Mouse (Mus musculus): Measurements from ENCODE around the gene Tex13c2. TPM values are rescaled to one million over a fixed set of nuclear protein-coding genes. Genes with fewer than 3 reads are reported as not detected.

Gene Tex13c2
- polyA plus RNA-seq, 1 experiment from 2014 or later = not detected

DNA sequence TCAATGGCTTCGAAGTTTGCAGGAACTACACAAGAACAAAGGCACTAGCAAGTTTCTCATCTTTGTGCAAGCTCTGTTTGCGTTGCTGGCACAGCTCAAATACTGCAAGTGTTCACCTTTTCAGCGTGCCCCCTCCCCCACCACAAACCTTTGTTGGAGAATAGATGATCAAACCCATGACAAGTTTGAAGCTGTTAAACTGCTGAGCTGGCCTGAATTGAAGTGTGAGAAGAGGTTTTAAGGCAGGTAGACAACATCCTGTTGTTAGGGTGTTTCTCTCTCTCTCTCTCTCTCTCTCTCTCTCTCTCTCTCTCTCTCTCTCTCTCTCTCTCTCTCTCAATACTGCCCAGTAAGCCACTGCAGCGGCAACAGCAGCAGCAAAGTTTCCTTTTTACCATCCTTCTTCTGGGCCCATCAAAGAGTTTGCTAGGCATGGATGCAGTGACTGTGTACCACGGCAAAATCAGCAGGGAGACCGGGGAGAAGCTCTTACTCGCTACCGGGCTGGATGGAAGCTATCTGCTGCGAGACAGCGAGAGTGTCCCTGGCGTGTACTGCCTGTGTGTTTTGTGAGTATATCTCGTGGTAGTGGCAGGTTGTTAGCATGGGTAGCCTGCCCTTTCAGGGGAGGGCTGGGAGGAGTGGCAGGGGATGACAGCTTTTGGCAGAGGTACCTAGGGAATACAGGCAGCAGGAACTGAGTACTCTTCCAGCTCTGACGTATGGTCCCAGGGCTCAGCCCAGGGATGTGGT is 13.0 kb downstream of the Tex13c2 start, which contains the start of gene Sh2d1a:
TSS of gene Sh2d1a (plus strand) at position 163 of the 753 bp plus-strand sequence.
- Histone ChIP-seq H3K4me1 (ENCODE audit: insufficient read depth, low read depth, low read length) (no peaks in the 10 kb centered on the region), H3K36me3 (ENCODE audit: insufficient read depth, low read length) (no peaks in the 10 kb centered on the region), H3K27me3 (replicated peaks; ENCODE audit: insufficient read depth, low read length) (no peaks in the 10 kb centered on the region), H3K4me2 (replicated peaks; ENCODE audit: low read depth, low read length) (no peak within 1 kb of the TSS), H3K4me3 (ENCODE audit: low read depth, low read length) (no peak within 1 kb of the TSS), H3K9ac (replicated peaks; ENCODE audit: low read depth) (no peak within 1 kb of the TSS), H3K27ac (ENCODE audit: low read length) (no peak within 1 kb of the TSS), H3K9me3 (ENCODE audit: low read length) (no peaks in the 10 kb centered on the region)
- 67% methylated on average over 13 of the region's 13 CpGs for WGBS
- DNase-seq (ENCODE audit: low spot score) (no peak), ATAC-seq (no peak)
- TF ChIP-seq CTCF (IDR thresholded peaks at IDR 0.05) (no peak), EP300 (IDR thresholded peaks at IDR 0.05) (no peak)

DNA sequence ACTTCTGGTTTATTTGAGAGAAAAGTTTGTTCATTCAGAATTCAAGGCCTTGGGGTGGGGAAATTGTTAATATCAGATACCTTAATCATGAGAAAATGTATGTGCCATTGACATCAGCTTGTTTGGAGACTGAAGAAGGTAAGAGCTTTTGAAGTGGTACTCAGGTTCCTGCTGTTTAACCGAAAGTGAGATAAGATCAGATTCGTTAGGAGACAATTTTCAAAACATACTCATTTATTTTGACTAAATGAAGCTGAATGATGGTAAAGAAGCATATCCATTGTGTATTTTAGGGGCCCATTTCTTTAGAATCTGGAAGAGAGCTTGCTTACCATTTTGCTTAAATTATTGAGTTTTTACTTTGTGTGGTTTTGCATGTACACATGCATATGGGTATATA is 21.6 kb downstream of the Tex13c2 start:
- TF ChIP-seq CTCF (IDR thresholded peaks at IDR 0.05) (no peak), EP300 (IDR thresholded peaks at IDR 0.05) (no peak)
- ATAC-seq (no peak), DNase-seq (ENCODE audit: low spot score) (no peak)
- 41% methylated on average over 2 of the region's 2 CpGs for WGBS
- Histone ChIP-seq H3K4me2 (replicated peaks; ENCODE audit: low read depth, low read length) (no peak overlapping the region), H3K9ac (replicated peaks; ENCODE audit: low read depth) (no peak overlapping the region), H3K36me3 (ENCODE audit: insufficient read depth, low read length) (no peaks in the 10 kb centered on the region), H3K4me1 (ENCODE audit: insufficient read depth, low read depth, low read length) (no peaks in the 10 kb centered on the region), H3K27ac (ENCODE audit: low read length) (no peak overlapping the region), H3K4me3 (ENCODE audit: low read depth, low read length) (no peak overlapping the region), H3K9me3 (ENCODE audit: low read length) (no peaks in the 10 kb centered on the region), H3K27me3 (replicated peaks; ENCODE audit: insufficient read depth, low read length) (no peaks in the 10 kb centered on the region)

- ATAC-seq (no peak), DNase-seq (ENCODE audit: low spot score) (no peak)
These were observed 23.1 kb downstream of the Tex13c2 start for GRCm38 (mm10) chrX:42512567-42512966.

DNA sequence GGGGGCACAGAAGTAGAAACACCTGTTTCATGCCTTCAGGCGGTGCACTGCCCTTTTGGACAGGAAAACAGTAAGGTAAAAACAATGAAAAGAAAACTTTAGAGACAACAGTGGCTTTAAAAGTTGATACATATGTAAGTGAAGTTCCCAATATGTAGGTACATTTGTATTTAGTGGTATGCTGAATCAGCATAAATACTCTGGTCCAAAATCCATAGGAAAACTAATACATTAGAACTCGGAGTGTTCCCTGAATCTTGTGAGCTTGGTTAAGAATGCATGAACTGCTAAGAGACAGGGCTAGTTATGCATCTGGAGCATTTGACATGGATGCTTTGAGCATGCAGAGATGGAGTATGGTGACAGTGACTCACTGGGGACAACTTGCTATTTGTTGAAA is 33.4 kb downstream of the Tex13c2 start:
- TF ChIP-seq EP300 (IDR thresholded peaks at IDR 0.05) (no peak), CTCF (IDR thresholded peaks at IDR 0.05) (no peak)
- DNase-seq (ENCODE audit: low spot score) = no peak
- H3K4me1 ChIP-seq (ENCODE audit: insufficient read depth, low read depth, low read length) = no peaks in the 10 kb centered on the region
- H3K36me3 ChIP-seq (ENCODE audit: insufficient read depth, low read length) = no peaks in the 10 kb centered on the region
- H3K9me3 ChIP-seq (ENCODE audit: low read length) = no peaks in the 10 kb centered on the region
- no peak overlapping the region for H3K4me2 ChIP-seq (replicated peaks; ENCODE audit: low read depth, low read length)
- H3K9ac ChIP-seq (replicated peaks; ENCODE audit: low read depth) = no peak overlapping the region
- ATAC-seq = no peak
- H3K27me3 ChIP-seq (replicated peaks; ENCODE audit: insufficient read depth, low read length) = no peaks in the 10 kb centered on the region
- no peak overlapping the region for H3K4me3 ChIP-seq (ENCODE audit: low read depth, low read length)
- WGBS = 73% methylated on average over 2 of the region's 2 CpGs
- no peak overlapping the region for H3K27ac ChIP-seq (ENCODE audit: low read length)

More at GRCm38 (mm10) chrX:42512567-42512966, 23.1 kb downstream of the Tex13c2 start:
- no peaks in the 10 kb centered on the region for H3K4me1 ChIP-seq (ENCODE audit: insufficient read depth, low read depth, low read length)
- no peaks in the 10 kb centered on the region for H3K9me3 ChIP-seq (ENCODE audit: low read length)
- H3K4me3 ChIP-seq (ENCODE audit: low read depth, low read length) = no peak overlapping the region
- H3K27ac ChIP-seq (ENCODE audit: low read length) = no peak overlapping the region
- no peak overlapping the region for H3K9ac ChIP-seq (replicated peaks; ENCODE audit: low read depth)
- H3K4me2 ChIP-seq (replicated peaks; ENCODE audit: low read depth, low read length) = no peak overlapping the region
- no peaks in the 10 kb centered on the region for H3K27me3 ChIP-seq (replicated peaks; ENCODE audit: insufficient read depth, low read length)
- peak; percentile 46; the same call in 1 of the 2 replicates for TF ChIP-seq CTCF (IDR thresholded peaks at IDR 0.05)
- TF ChIP-seq EP300 (IDR thresholded peaks at IDR 0.05) = no peak
- no peaks in the 10 kb centered on the region for H3K36me3 ChIP-seq (ENCODE audit: insufficient read depth, low read length)

DNA sequence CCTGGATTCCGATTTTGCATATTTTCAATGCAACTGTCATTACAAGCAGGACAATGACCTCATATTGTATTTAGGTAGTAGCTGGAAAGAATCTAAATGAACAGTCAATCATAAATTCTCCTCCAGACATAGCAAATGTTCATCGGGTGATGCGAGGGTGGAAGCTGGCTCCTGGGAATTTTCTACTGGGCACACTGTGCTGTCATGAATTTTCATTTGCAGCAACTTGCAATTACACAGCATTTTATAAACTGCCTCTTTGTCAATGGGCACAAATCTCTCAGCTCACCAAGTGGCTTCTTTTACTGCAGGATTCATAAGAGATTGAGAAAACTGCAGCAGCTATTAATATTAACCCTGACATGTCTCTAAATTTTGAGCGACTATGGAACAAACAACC is 41.2 kb downstream of the Tex13c2 start:
- ATAC-seq (no peak), DNase-seq (ENCODE audit: low spot score) (no peak)
- whole genome bisulfite sequencing = 86% methylated on average over 4 of the region's 4 CpGs
- Histone ChIP-seq H3K27ac (ENCODE audit: low read length) (no peak overlapping the region), H3K9ac (replicated peaks; ENCODE audit: low read depth) (no peak overlapping the region), H3K4me1 (ENCODE audit: insufficient read depth, low read depth, low read length) (no peaks in the 10 kb centered on the region), H3K36me3 (ENCODE audit: insufficient read depth, low read length) (no peaks in the 10 kb centered on the region), H3K9me3 (ENCODE audit: low read length) (no peaks in the 10 kb centered on the region), H3K4me3 (ENCODE audit: low read depth, low read length) (no peak overlapping the region), H3K4me2 (replicated peaks; ENCODE audit: low read depth, low read length) (no peak overlapping the region), H3K27me3 (replicated peaks; ENCODE audit: insufficient read depth, low read length) (no peaks in the 10 kb centered on the region)
- no peak for TF ChIP-seq EP300 (IDR thresholded peaks at IDR 0.05)
- TF ChIP-seq CTCF (IDR thresholded peaks at IDR 0.05) = no peak

- no peaks in the 10 kb centered on the region for H3K36me3 ChIP-seq (ENCODE audit: insufficient read depth, low read length)
- no peaks in the 10 kb centered on the region for H3K9me3 ChIP-seq (ENCODE audit: low read length)
- WGBS = 26% methylated on average over 3 of the region's 3 CpGs
- peak overlapping the region; percentile 16 for H3K4me3 ChIP-seq (ENCODE audit: low read depth, low read length)
- DNase-seq (ENCODE audit: low spot score) = peak; percentile 44
- no peaks in the 10 kb centered on the region for H3K4me1 ChIP-seq (ENCODE audit: insufficient read depth, low read depth, low read length)
- peak overlapping the region; percentile 23; the same call in 1 of the 2 replicates for H3K27ac ChIP-seq (ENCODE audit: low read length)
- H3K4me2 ChIP-seq (replicated peaks; ENCODE audit: low read depth, low read length) = peak overlapping the region; percentile 38
- TF ChIP-seq CTCF (IDR thresholded peaks at IDR 0.05) = no peak
- TF ChIP-seq EP300 (IDR thresholded peaks at IDR 0.05) = no peak
- H3K27me3 ChIP-seq (replicated peaks; ENCODE audit: insufficient read depth, low read length) = no peaks in the 10 kb centered on the region
- no peak for ATAC-seq
- no peak overlapping the region for H3K9ac ChIP-seq (replicated peaks; ENCODE audit: low read depth)
These were observed 50.7 kb downstream of the Tex13c2 start for GRCm38 (mm10) chrX:42540030-42540755.

All from lung, postnatal 0 days (tissue).